Mouse (Mus musculus) adrenal gland, adult (tissue): ENCODE measurements around the gene Draxin.

Experiments used
- DNase-seq, 2 experiments: peaks; one replicate each; pipeline ENCODE4 v3.0.0; 2022 to 2023; ENCODE audit warnings: low spot score in 1 of 2; ENCODE audit not compliant: inconsistent age in 2 of 2

Gene Draxin

GRCm38 (mm10) chr4:148085131-148085906 lies 45.2 kb downstream of the Draxin start:
- DNase-seq, result peak; percentile 60 to 80

GRCm38 (mm10) chr4:148084261-148084714 lies 46.2 kb downstream of the Draxin start:
- peak in 1 of 2 experiments; percentile 72 for DNase-seq

- DNase-seq, result peak; percentile 57 to 68
Measured at GRCm38 (mm10) chr4:148083176-148083899, 47.2 kb downstream of the Draxin start.

GRCm38 (mm10) chr4:148082257-148083044 lies 48.0 kb downstream of the Draxin start:
- DNase-seq, result peak; percentile 59 to 78

GRCm38 (mm10) chr4:148081201-148081600 lies 49.3 kb downstream of the Draxin start:
- peak in 1 of 2 experiments; percentile 26 for DNase-seq

- DNase-seq, result peak in 1 of 2 experiments; percentile 24
Measured at GRCm38 (mm10) chr4:148080597-148080973, 49.9 kb downstream of the Draxin start.

- DNase-seq, result peak in 1 of 2 experiments; percentile 39
Measured at GRCm38 (mm10) chr4:148079944-148080596, 50.4 kb downstream of the Draxin start.

- DNase-seq, result no peak
Measured at GRCm38 (mm10) chr4:148079212-148079611, 51.3 kb downstream of the Draxin start.

GRCm38 (mm10) chr4:148075881-148076280 lies 54.6 kb downstream of the Draxin start:
- DNase-seq, result no peak

- peak; percentile 84 to 92 for DNase-seq
Measured at GRCm38 (mm10) chr4:148075259-148075658, 55.2 kb downstream of the Draxin start.

- DNase-seq, result peak in 1 of 2 experiments; percentile 70
Measured at GRCm38 (mm10) chr4:148074521-148075189, 55.8 kb downstream of the Draxin start.

- no peak for DNase-seq
Measured at GRCm38 (mm10) chr4:148071508-148071907, 59.0 kb downstream of the Draxin start.

GRCm38 (mm10) chr4:148069602-148070218 lies 60.8 kb downstream of the Draxin start:
- no peak for DNase-seq

GRCm38 (mm10) chr4:148067346-148067745 lies 63.2 kb downstream of the Draxin start:
- DNase-seq, result no peak

GRCm38 (mm10) chr4:148066401-148066744 lies 64.1 kb downstream of the Draxin start:
- DNase-seq, result peak; percentile 67 to 74

GRCm38 (mm10) chr4:148065702-148066400 lies 64.6 kb downstream of the Draxin start:
- DNase-seq, result no peak

GRCm38 (mm10) chr4:148061086-148061480 lies 69.4 kb downstream of the Draxin start:
- DNase-seq, result no peak

GRCm38 (mm10) chr4:148060120-148061085 lies 70.1 kb downstream of the Draxin start:
- DNase-seq, result peak; percentile 61 to 79
